Mouse (Mus musculus) gonadal fat pad, adult 2 months (tissue): Measurements from ENCODE around the gene Rspry1. TPM values are rescaled to one million over a fixed set of nuclear protein-coding genes. Genes with fewer than 3 reads are reported as not detected.

ENCODE experiments used
- DNase-seq: peaks from one replicate; pipeline ENCODE4 v3.0.0-alpha.2; 2012; ENCODE audit warnings: low read depth
- polyA plus RNA-seq: library from polyadenylated mRNA; depleted of rRNA; stranded (reverse); fragments of >200 nt; gene quantifications from 2 replicates; pipeline ENCODE4 v1.2.3, GENCODE M21; 2012; rRNA removed

The Rspry1 gene
- polyA plus RNA-seq, 1 experiment: 9.4 TPM

- no peak for DNase-seq
Observed at GRCm38 (mm10) chr8:94684287-94684686, 82.5 kb downstream of the Rspry1 start.

GRCm38 (mm10) chr8:94685953-94686352 lies 84.2 kb downstream of the Rspry1 start:
- no peak for DNase-seq

GRCm38 (mm10) chr8:94694701-94695100 lies 93.0 kb downstream of the Rspry1 start:
- no peak for DNase-seq

- DNase-seq: no peak
Observed at GRCm38 (mm10) chr8:94695341-94695993, 93.7 kb downstream of the Rspry1 start.

GRCm38 (mm10) chr8:94695994-94696384 lies 94.3 kb downstream of the Rspry1 start, which contains the start of gene Pllp:
TSS of gene Pllp (minus strand) at chr8:94696278.
- DNase-seq: no peak

GRCm38 (mm10) chr8:94696566-94696965 lies 94.8 kb downstream of the Rspry1 start:
- DNase-seq: no peak

GRCm38 (mm10) chr8:94697956-94698355 lies 96.2 kb downstream of the Rspry1 start:
- DNase-seq: no peak

GRCm38 (mm10) chr8:94699366-94699765 lies 97.6 kb downstream of the Rspry1 start:
- no peak for DNase-seq

- no peak for DNase-seq
Observed at GRCm38 (mm10) chr8:94700421-94700935, 98.7 kb downstream of the Rspry1 start.

- DNase-seq: no peak
Observed at GRCm38 (mm10) chr8:94702156-94702555, 100.4 kb downstream of the Rspry1 start.

- no peak for DNase-seq
Observed at GRCm38 (mm10) chr8:94702844-94703813, 101.4 kb downstream of the Rspry1 start.

- no peak for DNase-seq
Observed at GRCm38 (mm10) chr8:94703972-94704668, 102.4 kb downstream of the Rspry1 start.

GRCm38 (mm10) chr8:94704669-94704984 lies 102.9 kb downstream of the Rspry1 start:
- DNase-seq: no peak

GRCm38 (mm10) chr8:94705581-94706245 lies 104.0 kb downstream of the Rspry1 start:
- DNase-seq: no peak

- no peak for DNase-seq
Observed at GRCm38 (mm10) chr8:94706732-94707395, 105.1 kb downstream of the Rspry1 start.

Other genes with a start within 250 kb of the Rspry1 start
- gene Herpud1, start 215.5 kb upstream of the Rspry1 start, polyA plus RNA-seq: 262 and 303 TPM in 2 replicates
- 11.2 and 13.3 TPM in 2 replicates for gene Nlrc5, start 167.6 kb upstream of the Rspry1 start, polyA plus RNA-seq
- gene Cpne2, start 68.9 kb upstream of the Rspry1 start, polyA plus RNA-seq: 45.6 and 50.1 TPM in 2 replicates
- 16.9 and 19.1 TPM in 2 replicates for gene Fam192a, start 60 bp downstream of the Rspry1 start, polyA plus RNA-seq
- gene Arl2bp, start 64.7 kb downstream of the Rspry1 start, polyA plus RNA-seq: 64.6 and 79.0 TPM in 2 replicates
- 24.8 and 33.0 TPM in 2 replicates for gene Pllp, start 94.3 kb downstream of the Rspry1 start, polyA plus RNA-seq
- 1.1 and 2.6 TPM in 2 replicates for gene Ccl22, start 143.7 kb downstream of the Rspry1 start, polyA plus RNA-seq
- gene Cx3cl1, start 170.1 kb downstream of the Rspry1 start, polyA plus RNA-seq: 31.2 and 54.2 TPM in 2 replicates
- gene Ccl17, start 208.5 kb downstream of the Rspry1 start, polyA plus RNA-seq: 2.7 and 4.1 TPM in 2 replicates
- 129 and 131 TPM in 2 replicates for gene Coq9, start 236.4 kb downstream of the Rspry1 start, polyA plus RNA-seq
- gene Ciapin1, start 236.4 kb downstream of the Rspry1 start, polyA plus RNA-seq: 18.2 and 26.9 TPM in 2 replicates